ENCODE assay signal across 8 mouse cellular contexts in the genomic region with DNA sequence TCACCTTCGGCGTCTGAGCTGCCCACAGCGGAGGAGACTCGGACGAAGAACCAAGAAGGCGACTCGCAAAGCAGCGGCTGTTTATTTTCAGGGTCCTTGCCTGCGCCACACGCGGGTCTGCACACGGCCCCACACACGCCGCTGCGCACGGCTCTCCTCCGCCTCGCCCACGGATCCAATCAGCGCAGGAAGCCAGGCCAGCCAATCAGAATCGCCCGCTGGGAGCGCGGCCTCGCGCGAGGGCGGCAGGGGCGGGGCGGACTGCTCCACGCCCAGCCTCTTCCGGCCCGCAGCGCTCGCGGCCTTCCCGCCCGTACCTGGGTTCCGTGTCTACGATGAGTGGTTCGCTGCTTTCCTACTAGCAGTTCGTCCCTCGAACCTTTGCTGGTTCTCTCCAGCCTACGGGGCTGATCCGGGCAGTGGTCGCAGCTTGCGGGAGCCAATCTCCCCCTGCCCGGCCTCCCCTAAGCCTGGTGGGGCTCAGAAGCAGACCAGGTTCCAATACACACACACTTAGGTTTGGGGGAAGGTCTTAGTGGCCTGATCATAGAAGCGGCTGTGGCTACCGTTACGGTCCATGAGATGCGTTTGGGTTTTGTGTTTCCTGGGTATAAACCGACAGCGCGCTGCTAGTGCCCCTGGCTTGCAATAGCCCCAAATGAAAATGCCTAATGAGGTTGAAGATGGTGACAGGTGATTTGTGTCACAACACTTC. TPM values are rescaled to one million over a fixed set of nuclear protein-coding genes. Genes with fewer than 3 reads are reported as not detected.
A peak's percentile ranks its signal among the peaks of the same experiment; 100 is the strongest.
DNase-seq lines count a peak whose midpoint lies in the region; ATAC-seq and TF ChIP-seq lines count a peak whose summit lies in the region.

A gene (minus strand): TSS at position 207 of the 715 bp plus-strand sequence.

- H3K27ac ChIP-seq in forebrain, postnatal 0 days (ENCODE audit: low read depth, low read length) = peak within 1 kb of the TSS; percentile 97
- H3K27ac ChIP-seq in lung, embryonic 15.5 days = peak within 1 kb of the TSS; percentile 94

- peak; percentile 90 for DNase-seq in G1E (ENCODE audit: low spot score)
- peak; percentile 97 to 98 for DNase-seq in cerebellum, adult 18-20 months
- peak; percentile 99 for DNase-seq in forebrain, postnatal 0 days
- DNase-seq in heart, postnatal 4 days = peak; percentile 98
- peak; percentile 95 to 96 for DNase-seq in layer of hippocampus, adult 8-10 months (ENCODE audit: low spot score in 2 of 2)
- DNase-seq in ovary, adult 18-20 months (ENCODE audit: low spot score) = peak; percentile 93
- peak; percentile 98 for DNase-seq in thymus, postnatal 0 days (ENCODE audit: low spot score)

- peak; percentile 80 for ATAC-seq in G1E (ENCODE audit: extremely low read depth, insufficient number of reproducible peaks, low FRiP score, poor library complexity, severe bottlenecking)
- ATAC-seq in forebrain, postnatal 0 days = peak; percentile 99
- peak; percentile 98 for ATAC-seq in lung, embryonic 15.5 days (ENCODE audit: borderline replicate concordance, extremely low read depth, low FRiP score, low TSS enrichment)

- H3K4me3 ChIP-seq in G1E (ENCODE audit: low read depth, low read length) = peak within 1 kb of the TSS; percentile 100
- peak within 1 kb of the TSS; percentile 99 for H3K4me3 ChIP-seq in forebrain, postnatal 0 days (ENCODE audit: low read depth, low read length)
- peak within 1 kb of the TSS; percentile 84 for H3K4me3 ChIP-seq in lung, embryonic 15.5 days

- WGBS in forebrain, postnatal 0 days = 4% methylated on average over 54 of the region's 55 CpGs
- WGBS in lung, embryonic 15.5 days = under 1% methylated on average over 55 of the region's 55 CpGs

- no peaks in the 10 kb centered on the region for H3K27me3 ChIP-seq in G1E (ENCODE audit: insufficient read depth, low read length)
- no peaks in the 10 kb centered on the region for H3K27me3 ChIP-seq in forebrain, postnatal 0 days (ENCODE audit: insufficient read depth, low read length)
- no peaks in the 10 kb centered on the region; the same call in 1 of the 2 replicates for H3K27me3 ChIP-seq in lung, embryonic 15.5 days

- TF ChIP-seq CTCF in G1E (IDR thresholded peaks at IDR 0.05; ENCODE audit: low read depth, low read length) = no peak
- TF ChIP-seq CTCF in forebrain, postnatal 0 days (IDR thresholded peaks at IDR 0.05; ENCODE audit: low read depth) = 0 out of 2 replicates have a peak, but pooled peaks have one; percentile 8

- H3K9me3 ChIP-seq in G1E (replicated peaks) = no peaks in the 10 kb centered on the region
- H3K9me3 ChIP-seq in forebrain, postnatal 0 days (ENCODE audit: low read length) = no peaks in the 10 kb centered on the region
- H3K9me3 ChIP-seq in lung, embryonic 15.5 days = no peaks in the 10 kb centered on the region

- H3K4me1 ChIP-seq in G1E (ENCODE audit: insufficient read depth, low read depth, low read length) = peaks cover 50% of the 10 kb centered on the region
- H3K4me1 ChIP-seq in forebrain, postnatal 0 days (ENCODE audit: insufficient read depth) = peaks cover 12% of the 10 kb centered on the region
- H3K4me1 ChIP-seq in lung, embryonic 15.5 days = peaks cover 28% of the 10 kb centered on the region

- peaks cover 29% of the 10 kb centered on the region for H3K36me3 ChIP-seq in G1E (replicated peaks)
- H3K36me3 ChIP-seq in forebrain, postnatal 0 days (ENCODE audit: insufficient read depth) = no peaks in the 10 kb centered on the region
- H3K36me3 ChIP-seq in lung, embryonic 15.5 days = peaks cover 7% of the 10 kb centered on the region; the same call in 1 of the 2 replicates

- peak within 1 kb of the TSS; percentile 70 for H3K4me2 ChIP-seq in forebrain, postnatal 0 days (ENCODE audit: low read depth)
- H3K4me2 ChIP-seq in lung, embryonic 15.5 days = peak within 1 kb of the TSS; percentile 82

- peak within 1 kb of the TSS; percentile 98 for H3K9ac ChIP-seq in forebrain, postnatal 0 days
- H3K9ac ChIP-seq in lung, embryonic 15.5 days = peak within 1 kb of the TSS; percentile 100

RNA-seq across cellular contexts. Expression of the gene that starts here (rescaled TPM):
- 679 and 832 TPM in 2 replicates for total RNA-seq in G1E (2014; fragmentation: Nextera tagmentation)
- 948 and 1,031 TPM in 2 replicates for total RNA-seq in G1E (2017)
- polyA plus RNA-seq in G1E (2012) = 124 and 135 TPM in 2 replicates
- total RNA-seq in forebrain, postnatal 0 days (2014; rRNA removed) = 244 and 321 TPM in 2 replicates
- 684 and 687 TPM in 2 replicates for polyA plus RNA-seq in forebrain, postnatal 0 days (2015; fragmentation: Nextera tagmentation; extraction: Ambion mirVana)
- total RNA-seq in heart, postnatal 4 days (2021) = 100 to 1,000 TPM; 316 to 330 TPM
- total RNA-seq in layer of hippocampus, adult 8-10 months (2022) = 100 to 1,000 TPM; 259 to 278 (median 266) TPM
- 1,108 and 1,113 TPM in 2 replicates for polyA plus RNA-seq in lung, embryonic 15.5 days (2015; fragmentation: Nextera tagmentation; extraction: Ambion mirVana)
- 1,228 and 1,268 TPM in 2 replicates for polyA plus RNA-seq in thymus, postnatal 0 days (2015; fragmentation: Nextera tagmentation; extraction: Ambion mirVana)

Comparison
In these comparisons a context has a peak if more than half of its experiments do, and no peak if none do; other contexts are left out.
1. Peak in every context shown above with its lines: DNase-seq, ATAC-seq, H3K4me3 ChIP-seq and H3K27ac ChIP-seq.